Mouse (Mus musculus) testis, adult 2 months (tissue): Measurements from ENCODE around the gene Tmem126a. TPM values are rescaled to one million over a fixed set of nuclear protein-coding genes. Genes with fewer than 3 reads are reported as not detected.
A peak's percentile ranks its signal among the peaks of the same experiment; 100 is the strongest.

Experiments used
- H3K27ac ChIP-seq: fragments of 200-500 bp; 2 replicates; pipeline ENCODE4 v1.5.1; 2012; ENCODE audit warnings: low read depth, low read length; ENCODE audit not compliant: control insufficient read depth, insufficient read depth
- H3K27me3 ChIP-seq: fragments of 200-500 bp; 2 replicates; pipeline ENCODE4 v1.6.1; 2012; ENCODE audit warnings: mild to moderate bottlenecking, low read length, moderate library complexity; ENCODE audit not compliant: control insufficient read depth, insufficient read depth
- H3K36me3 ChIP-seq: fragments of 200-500 bp; 2 replicates; pipeline ENCODE4 v1.6.1; 2012; ENCODE audit warnings: mild to moderate bottlenecking, low read length; ENCODE audit not compliant: control insufficient read depth, insufficient read depth
- H3K4me1 ChIP-seq: fragments of 200-500 bp; 2 replicates; pipeline ENCODE4 v1.6.1; 2012; ENCODE audit warnings: low read length; ENCODE audit not compliant: control insufficient read depth, insufficient read depth
- H3K4me3 ChIP-seq: fragments of 200-500 bp; 2 replicates; pipeline ENCODE4 v1.5.1; 2012; ENCODE audit warnings: low read depth, mild to moderate bottlenecking, low read length, moderate library complexity, mixed read lengths; ENCODE audit not compliant: control insufficient read depth
- CTCF ChIP-seq: fragments of 200-500 bp; IDR thresholded peaks from 2 replicates; pipeline ENCODE4 v1.5.1; 2012; ENCODE audit warnings: low read depth, mild to moderate bottlenecking, inconsistent platforms, low read length, moderate library complexity; ENCODE audit not compliant: control insufficient read depth, insufficient read depth, insufficient replicate concordance
- POLR2A ChIP-seq: fragments of 200-500 bp; IDR thresholded peaks from 2 replicates; pipeline ENCODE4 v1.6.1; 2012; ENCODE audit warnings: low read depth, mild to moderate bottlenecking, inconsistent platforms, low read length, moderate library complexity; ENCODE audit not compliant: control insufficient read depth
- polyA plus RNA-seq: library from polyadenylated mRNA; depleted of rRNA; stranded (reverse); fragments of >200 nt; gene quantifications from 2 replicates; pipeline ENCODE4 v1.2.3, GENCODE M21; 2012; rRNA removed

Gene Tmem126a
- polyA plus RNA-seq, 1 experiment = 16.1 TPM

GRCm38 (mm10) chr7:90442070-90442469 is 15.0 kb downstream of the Tmem126a start:
- H3K4me1 ChIP-seq = no peaks in the 10 kb centered on the region
- TF ChIP-seq CTCF = no peak
- TF ChIP-seq POLR2A = no peak
- no peaks in the 10 kb centered on the region for H3K27me3 ChIP-seq
- H3K27ac ChIP-seq = no peak overlapping the region
- H3K36me3 ChIP-seq = no peaks in the 10 kb centered on the region
- peak overlapping the region; percentile 99; the same call in 1 of the 2 replicates for H3K4me3 ChIP-seq

DNA sequence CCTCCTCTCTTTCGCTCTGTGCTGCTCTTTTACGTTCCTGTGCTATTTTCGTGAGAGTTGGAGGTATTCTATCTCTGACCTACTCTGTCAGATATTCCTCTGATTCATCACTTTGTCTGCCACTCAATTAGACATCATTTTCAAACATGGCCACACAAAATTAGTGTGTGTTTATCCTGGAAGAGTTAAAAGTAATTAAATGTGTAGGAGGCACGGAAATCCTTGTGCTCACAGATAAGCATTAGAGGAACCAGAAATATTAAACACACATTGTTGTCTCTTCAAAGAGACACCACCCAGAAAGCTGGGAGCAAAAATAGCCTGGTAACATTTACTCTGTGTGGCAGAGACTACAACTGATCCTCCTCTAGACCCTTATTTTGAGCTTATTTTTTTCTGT is 17.0 kb downstream of the Tmem126a start:
- Histone ChIP-seq H3K4me3 (no peak overlapping the region), H3K27me3 (no peaks in the 10 kb centered on the region), H3K4me1 (no peaks in the 10 kb centered on the region), H3K36me3 (no peaks in the 10 kb centered on the region), H3K27ac (no peak overlapping the region)
- TF ChIP-seq POLR2A (no peak), CTCF (no peak)

DNA sequence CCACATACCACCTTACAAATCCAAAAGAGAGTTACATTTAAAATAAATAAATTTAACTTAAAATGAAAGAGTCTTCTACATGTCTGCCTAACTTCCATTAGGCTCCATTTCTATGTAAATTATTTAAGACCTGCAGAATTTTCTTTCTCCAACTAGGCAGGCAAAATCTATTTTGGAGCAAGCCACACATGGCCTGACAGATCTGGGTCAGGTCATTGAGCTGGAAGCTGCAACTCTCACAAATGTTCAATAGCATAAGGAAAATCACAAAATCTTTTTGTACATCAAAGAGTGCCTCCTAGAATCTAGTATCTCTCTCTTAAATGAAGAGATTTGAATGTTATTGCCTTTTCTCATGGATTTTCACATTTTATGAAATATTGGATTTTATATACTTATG is 24.8 kb downstream of the Tmem126a start:
- Histone ChIP-seq H3K36me3 (no peaks in the 10 kb centered on the region), H3K4me3 (no peak overlapping the region)

GRCm38 (mm10) chr7:90427006-90427405 is 30.0 kb downstream of the Tmem126a start:
- Histone ChIP-seq H3K4me3 (peak overlapping the region; percentile 97), H3K27ac (peak overlapping the region; percentile 94), H3K4me1 (peaks cover 11% of the 10 kb centered on the region), H3K27me3 (no peaks in the 10 kb centered on the region), H3K36me3 (no peaks in the 10 kb centered on the region)
- TF ChIP-seq CTCF (no peak), POLR2A (peak; percentile 39; the same call in 1 of the 2 replicates)

More for the DNA sequence above, 24.8 kb downstream of the Tmem126a start:
- Histone ChIP-seq H3K4me1 (peaks cover 3% of the 10 kb centered on the region), H3K27me3 (no peaks in the 10 kb centered on the region), H3K27ac (no peak overlapping the region)
- TF ChIP-seq POLR2A = no peak
- no peak for TF ChIP-seq CTCF

- Histone ChIP-seq H3K27me3 (no peaks in the 10 kb centered on the region), H3K36me3 (no peaks in the 10 kb centered on the region), H3K4me1 (peaks cover 11% of the 10 kb centered on the region), H3K27ac (peak within 1 kb of the TSS; percentile 94), H3K4me3 (peak within 1 kb of the TSS; percentile 97)
- TF ChIP-seq POLR2A = peak; percentile 79
- no peak for TF ChIP-seq CTCF
Measured at GRCm38 (mm10) chr7:90426020-90427001, 30.7 kb downstream of the Tmem126a start, which contains the start of gene Ccdc89. Ccdc89 (plus strand) TSS chr7:90426577.

GRCm38 (mm10) chr7:90409934-90410333 is 47.1 kb downstream of the Tmem126a start:
- H3K4me1 ChIP-seq = no peaks in the 10 kb centered on the region
- H3K27ac ChIP-seq = no peak overlapping the region
- H3K36me3 ChIP-seq = no peaks in the 10 kb centered on the region
- TF ChIP-seq POLR2A = no peak
- no peak for TF ChIP-seq CTCF
- no peaks in the 10 kb centered on the region for H3K27me3 ChIP-seq
- H3K4me3 ChIP-seq = no peak overlapping the region

Other genes with a start within 250 kb of the Tmem126a start
- gene Ccdc83, start 191.5 kb downstream of the Tmem126a start, polyA plus RNA-seq = 23.8 and 24.6 TPM in 2 replicates
- 1.2 and 1.7 TPM in 2 replicates for gene Sytl2, start 155.0 kb downstream of the Tmem126a start, polyA plus RNA-seq
- gene Ccdc89, start 30.7 kb downstream of the Tmem126a start, polyA plus RNA-seq = 68.5 and 74.4 TPM in 2 replicates
- 21.7 and 24.6 TPM in 2 replicates for gene Crebzf, start 14.5 kb downstream of the Tmem126a start, polyA plus RNA-seq
- gene Tmem126b, start 18.8 kb upstream of the Tmem126a start, polyA plus RNA-seq = 1.5 and 1.7 TPM in 2 replicates
- 13.3 and 14.1 TPM in 2 replicates for gene Dlg2, start 19.4 kb upstream of the Tmem126a start, polyA plus RNA-seq